Mouse (Mus musculus) embryo, embryonic 11.5 days (tissue): Measurements from ENCODE around the gene Vps33a.

Experiments
- DNase-seq: peaks from one replicate; pipeline ENCODE4 v3.0.0-alpha.2; 2012; ENCODE audit warnings: low read depth, low spot score

The Vps33a gene

DNA sequence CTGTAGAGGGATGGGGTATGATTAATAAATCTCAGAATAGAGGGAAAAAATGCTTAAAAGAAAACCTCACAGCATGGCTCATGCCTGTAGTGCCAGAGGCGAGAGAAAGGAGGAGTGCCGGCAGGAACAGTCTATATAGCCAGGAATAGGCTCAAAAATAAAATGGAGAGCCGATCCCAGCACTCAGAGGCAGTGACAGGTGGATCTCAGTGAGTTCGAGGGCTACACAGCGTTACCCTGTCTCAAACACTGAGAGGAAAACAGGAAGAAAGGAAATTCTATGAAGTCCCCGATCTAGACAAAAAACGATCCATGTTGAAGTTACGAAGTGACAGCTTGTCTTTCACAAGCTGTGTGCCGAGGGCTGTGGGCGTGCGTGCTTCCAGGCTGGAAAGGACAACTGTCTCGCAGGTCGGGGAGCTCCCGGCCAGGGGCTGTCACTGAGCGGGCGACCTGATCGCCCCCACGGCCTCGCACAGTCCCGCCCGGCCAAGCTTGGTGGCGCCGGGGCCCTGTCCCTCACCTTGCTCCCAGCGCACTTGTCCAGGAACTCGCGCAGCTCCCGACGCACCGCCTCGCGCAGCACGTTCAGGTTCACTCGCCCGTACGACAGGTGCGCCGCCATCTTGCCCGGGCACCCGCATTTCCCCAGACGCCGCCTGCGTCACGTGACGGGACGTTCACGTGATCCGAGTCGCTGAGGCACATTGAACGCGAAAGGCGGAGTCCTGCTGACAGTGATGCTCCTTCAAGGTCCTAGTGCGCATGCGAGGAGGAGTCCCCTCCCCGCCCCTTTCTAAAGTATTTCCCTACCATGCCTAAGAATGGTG, at the start of gene Vps33a:
TSS of gene Vps33a (minus strand) at position 682 of the 830 bp plus-strand sequence.
- peak; percentile 100 for DNase-seq

DNA sequence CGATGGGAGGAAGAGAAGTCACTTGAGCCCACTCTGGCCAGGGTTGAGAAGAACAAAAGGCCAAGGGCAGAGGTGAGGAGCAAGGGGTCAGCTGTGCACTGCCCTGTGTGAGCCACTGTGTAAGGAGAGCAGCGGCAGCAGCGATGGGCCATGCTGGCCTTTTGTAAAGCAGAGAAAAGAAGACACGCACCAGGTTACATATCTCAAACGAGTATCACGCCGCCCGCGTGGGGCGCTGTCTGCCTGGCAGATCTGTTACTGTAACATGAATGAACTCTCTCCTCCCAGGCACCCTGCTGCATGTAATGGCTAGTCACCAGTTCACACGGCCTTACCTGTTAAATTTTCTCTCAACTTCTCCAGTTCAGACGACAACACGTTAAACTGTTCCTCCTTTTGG, 49.6 kb upstream of the Vps33a start:
- DNase-seq, result no peak

DNA sequence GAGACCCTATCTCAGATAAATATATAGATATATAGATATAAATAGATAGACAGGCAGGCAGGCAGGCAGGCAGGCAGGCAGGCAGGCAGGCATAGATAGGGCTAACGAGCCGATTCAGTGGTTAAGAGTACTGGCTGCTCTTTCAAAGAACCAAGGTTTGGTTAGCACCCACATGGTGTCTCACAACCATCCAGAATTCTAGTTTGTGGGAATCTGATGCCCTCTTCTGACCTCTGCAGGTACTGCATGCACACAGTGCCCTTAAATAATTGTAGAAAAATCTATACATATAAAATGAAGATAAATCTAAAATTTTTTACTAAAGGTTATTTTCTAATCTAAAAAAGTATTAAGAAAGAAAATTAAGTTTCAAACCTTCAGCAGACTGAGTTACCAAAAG, 45.7 kb upstream of the Vps33a start:
- DNase-seq, result peak; percentile 13

DNA sequence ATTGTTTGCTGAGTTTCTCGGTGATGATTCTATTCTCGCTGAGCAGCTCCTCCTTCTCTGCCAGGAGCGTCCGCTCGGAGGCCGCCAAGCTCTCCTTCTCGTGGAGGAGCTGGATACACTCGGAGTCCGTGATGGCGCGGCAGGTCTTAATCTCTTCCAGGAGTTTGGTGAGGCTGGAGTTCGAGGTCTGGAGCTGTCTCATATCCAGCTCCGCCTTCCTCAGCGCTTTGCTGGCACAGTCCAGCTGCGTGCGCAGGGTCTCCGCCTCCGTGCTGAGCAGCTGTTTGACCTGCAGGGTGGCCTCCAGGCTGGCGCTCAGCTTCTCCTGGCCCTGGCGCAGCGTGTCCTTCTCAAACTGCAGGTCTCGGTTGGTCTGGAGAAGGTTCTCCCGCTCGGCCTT, 41.4 kb upstream of the Vps33a start:
- DNase-seq, result no peak

DNA sequence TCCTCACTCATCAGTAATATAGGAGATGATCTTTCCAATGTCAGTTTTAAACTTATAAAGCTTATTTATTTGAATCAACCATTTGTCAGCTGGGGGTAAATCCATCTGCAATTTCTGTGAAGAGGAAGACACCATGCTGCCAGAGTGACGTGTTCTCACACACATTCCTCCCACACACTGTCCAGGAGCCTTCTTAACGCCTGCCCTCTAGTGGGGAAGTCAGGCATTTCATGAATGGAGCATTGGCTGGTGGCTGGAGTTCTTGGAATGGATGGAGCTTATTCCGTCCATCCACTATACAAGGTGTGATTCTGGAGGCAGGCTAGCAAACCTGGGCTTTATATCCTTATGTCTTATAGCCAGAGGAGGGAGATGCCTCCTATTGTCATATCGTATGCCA, 37.0 kb upstream of the Vps33a start:
- peak; percentile 56 for DNase-seq

DNA sequence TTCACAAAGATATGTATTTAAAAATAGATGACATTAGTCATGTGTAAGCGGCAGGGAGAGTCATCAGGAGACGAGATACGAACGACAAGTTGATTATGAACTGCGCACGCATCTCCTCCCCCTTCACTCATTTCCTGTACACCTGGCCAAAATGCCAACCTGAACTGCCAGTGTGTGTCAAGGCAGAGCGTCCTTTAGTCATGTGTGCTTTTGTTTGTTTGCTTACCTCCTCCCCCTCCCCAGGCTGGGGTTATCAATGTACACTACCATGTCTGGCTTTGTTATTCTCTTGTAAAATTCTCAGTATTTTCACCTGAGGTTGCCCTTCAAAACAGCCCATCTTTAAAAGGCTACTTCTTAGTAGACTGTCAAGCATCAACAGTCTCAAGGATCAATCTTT, 36.6 kb upstream of the Vps33a start:
- no peak for DNase-seq

DNA sequence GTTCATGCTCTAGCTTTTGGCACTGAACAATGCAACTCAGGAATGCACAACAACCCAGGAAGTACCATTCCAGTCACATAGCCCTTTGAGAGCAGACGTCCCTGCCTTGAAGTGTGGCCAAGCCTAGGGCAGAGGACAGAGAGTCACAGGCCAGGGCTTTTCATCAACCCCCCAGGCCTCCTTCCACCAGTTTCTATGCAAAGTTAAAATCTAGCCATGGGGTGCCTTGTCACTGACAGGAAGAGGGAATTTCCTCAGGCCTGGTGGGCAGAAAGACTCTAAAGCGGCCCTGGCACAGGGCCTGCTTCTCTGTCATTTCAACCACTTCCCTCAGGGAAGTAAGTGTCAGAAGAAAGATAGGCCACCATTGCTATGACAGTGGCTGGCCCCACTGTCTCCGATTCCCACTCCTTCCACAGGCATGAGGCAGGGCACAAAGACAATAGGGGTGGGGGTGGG, 34.4 kb upstream of the Vps33a start:
- DNase-seq, result no peak

DNA sequence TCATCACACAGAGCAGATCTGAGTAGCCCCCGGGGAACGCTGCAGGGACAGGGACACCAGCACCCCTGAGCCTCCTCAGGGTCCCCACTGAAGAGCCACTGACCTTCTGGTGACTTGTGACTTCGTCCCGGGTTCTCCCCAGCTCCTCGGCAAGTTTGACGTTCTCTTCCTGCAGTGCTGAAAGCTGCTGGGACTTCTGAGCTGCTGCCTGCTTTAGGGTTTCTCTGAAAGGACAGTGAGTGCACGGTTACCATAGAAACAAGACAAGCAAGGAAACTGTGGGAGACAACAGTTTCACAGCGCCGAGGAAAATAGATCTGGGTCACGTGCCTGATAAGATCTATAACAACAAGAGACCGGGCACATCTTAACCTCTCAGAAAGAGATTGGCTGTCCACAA, 30.7 kb upstream of the Vps33a start:
- DNase-seq, result no peak

DNA sequence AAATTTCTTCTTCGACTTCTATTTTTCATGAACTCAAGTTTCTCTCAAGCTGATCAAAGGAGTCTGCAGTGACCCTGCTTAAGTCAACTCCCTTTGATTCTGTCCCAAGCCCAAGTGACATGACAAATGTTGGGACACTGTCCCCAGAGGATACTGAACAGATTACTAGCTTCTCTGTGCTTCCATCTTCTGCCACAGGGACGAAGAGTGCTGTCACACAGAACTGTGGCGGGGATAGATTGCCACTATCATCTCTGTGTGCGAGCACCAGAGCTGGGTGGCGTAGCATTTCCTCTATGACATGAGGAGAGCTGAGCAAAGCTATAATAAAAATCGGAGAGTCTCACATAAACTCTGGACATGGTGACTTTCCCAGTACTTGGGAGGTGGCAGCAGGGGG, 29.3 kb upstream of the Vps33a start:
- no peak for DNase-seq

DNA sequence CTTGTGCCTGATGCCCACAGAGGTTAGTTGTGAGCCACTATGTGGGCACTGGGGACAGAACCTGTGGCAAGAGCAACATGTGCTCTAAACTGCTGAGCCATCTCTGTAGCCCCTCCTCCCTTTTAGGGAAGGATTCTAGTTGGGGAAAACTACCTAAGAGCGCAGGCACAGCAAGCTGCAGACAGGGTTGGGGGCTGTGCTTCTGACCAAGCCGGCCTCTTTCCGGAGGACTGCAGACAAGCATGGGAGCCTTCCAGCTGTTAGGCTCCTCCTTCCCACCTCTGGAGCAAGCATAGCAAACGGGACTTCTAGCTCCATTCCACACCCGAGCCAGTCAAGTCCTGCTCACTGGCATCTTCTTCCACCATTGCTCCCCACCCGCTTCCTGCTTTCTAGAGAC, 26.5 kb upstream of the Vps33a start:
- DNase-seq, result no peak

DNA sequence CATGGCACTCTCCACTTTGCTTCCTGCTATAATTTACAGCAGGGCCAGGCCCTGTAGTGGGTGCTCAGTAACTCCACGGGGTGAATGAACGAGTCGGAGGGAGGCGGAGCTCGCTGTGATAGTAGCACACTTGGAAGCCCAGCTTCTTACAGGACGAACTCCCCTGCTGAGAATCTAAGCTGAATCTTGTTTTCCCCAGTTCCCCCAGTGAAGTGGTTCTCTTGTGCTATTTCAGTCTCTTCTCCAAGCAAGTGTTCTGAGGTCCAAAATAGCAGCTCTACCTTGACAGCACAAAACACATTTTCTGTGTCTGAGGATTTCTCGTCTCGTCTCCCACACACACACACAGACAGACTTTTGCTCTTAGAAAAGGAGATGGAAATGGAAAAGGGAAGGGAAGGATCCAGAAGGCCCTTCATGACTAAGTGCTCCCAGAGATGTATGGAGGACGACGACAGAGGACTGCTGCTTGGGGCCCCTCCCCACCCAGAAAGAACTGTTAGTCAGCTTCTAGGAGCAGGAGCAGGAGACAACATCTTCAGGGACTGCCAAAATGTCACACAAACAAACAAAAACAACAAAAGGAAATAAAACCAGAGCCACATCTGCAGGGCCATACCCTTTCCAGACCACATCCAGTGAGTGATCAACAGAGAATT, 20.9 kb upstream of the Vps33a start:
- no peak for DNase-seq

DNA sequence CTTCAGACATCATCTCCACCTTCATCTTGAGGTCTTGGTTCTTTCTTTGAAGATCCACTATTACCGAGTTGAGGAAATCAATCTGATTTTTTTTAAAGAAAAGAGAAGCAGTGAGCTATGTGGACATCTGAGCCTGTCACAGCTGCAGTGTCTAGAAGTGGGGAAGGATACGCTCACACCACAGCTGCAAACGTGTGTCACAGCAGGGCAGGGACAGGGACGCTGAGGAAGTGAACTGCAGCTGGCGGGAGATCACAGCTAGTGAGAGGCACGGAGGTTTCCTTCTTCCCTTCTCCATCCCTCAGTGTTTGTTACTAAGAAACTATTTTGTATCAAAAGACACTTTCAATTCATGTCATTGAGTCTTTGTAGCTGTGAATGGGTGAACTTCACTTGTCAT, 7.2 kb upstream of the Vps33a start:
- no peak for DNase-seq

DNA sequence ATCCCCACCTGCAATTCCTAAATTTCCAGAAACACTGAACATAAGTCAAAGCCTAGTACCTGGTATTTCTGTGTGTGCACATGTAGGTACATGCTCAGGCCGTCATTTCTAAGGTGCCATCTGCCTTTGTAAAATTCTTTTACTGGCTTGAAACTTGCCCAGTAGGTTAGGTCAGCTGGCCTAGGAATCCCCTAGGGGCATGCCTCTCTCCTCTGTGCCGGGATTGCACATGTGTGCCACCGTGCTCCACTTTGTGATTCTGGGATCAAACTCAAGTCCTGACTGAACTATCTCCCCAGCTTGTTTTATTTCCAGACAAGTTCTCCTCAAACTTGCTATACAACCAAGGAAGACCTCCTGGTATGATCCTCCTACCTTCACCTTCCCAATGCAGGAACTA, 3.9 kb upstream of the Vps33a start:
- DNase-seq, result no peak

DNA sequence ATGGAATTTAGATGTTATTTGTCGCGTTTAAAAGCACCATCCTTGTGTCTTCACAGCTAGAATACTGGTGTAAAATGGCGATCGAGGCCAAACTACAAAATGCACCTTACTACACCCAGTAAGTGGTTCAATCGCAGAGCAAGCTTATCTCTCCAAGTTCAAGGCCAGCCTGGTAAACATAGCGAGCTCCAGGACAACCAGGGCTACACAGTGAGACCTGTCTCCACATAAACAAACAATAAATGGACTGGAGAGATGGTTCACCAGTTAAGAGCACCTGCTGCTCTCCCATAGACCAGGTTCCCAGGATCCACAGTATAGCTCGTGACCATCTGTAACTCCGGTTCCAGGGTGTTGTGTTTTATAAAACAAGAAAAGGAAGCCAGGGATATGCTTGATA, 524 bp upstream of the Vps33a start:
- DNase-seq, result no peak

DNA sequence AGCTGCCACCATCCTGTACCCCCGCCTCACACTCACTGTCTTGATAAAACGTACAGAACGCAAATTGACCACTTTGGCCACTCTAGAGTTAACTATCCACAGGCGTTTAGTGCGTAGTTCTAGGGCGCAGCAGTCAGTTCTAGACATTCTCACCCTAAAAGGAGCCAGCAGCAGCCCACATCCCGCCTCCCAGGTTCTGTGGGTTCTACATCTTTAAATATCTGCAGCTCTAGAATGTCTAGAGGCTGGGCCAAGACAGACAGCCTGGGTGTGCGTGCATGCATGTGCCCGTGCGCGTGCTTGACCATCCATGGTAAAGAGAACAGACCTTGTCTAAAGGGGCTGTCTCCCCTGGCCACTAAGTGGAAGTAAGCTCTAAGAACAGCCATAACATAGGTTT, 11.7 kb downstream of the Vps33a start:
- DNase-seq, result no peak

DNA sequence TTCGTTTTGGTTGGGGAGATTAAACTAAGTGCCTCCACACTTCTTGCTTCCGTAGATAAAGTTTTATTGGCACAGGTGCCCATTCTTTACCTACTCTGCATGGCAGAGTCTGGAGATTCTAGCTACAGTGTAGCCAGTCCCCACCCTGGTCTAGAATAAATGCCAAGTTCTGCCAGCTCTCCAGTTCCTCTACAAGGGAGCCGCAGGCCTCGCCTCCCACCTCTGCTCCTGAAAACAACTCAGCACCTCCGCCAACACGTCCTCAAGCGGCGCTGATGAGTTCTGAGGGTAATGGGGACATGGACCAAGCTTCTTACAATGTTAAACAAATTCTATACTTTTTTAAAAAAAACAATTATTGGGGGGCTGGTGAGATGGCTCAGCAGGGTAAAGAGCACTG, 13.2 kb downstream of the Vps33a start:
- DNase-seq, result no peak

DNA sequence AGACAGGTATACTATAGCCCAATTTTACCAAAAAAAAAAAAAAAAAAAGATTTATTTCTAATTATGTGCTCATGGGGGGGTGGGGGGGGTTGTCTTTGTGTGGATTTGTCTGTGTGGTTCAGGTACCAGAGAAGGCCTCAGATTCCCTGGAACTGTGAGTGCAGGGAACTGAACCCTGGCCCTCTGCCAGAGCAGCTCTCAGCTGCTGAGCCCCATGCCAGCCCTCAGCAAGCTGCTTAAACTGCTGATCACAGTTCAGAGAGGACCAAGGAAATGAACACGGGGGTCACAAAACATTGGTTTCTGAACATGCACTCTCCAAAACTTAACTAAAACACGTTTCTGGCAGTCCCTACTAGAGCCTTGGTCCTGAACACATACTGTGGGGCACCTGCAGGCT, 16.4 kb downstream of the Vps33a start:
- no peak for DNase-seq

DNA sequence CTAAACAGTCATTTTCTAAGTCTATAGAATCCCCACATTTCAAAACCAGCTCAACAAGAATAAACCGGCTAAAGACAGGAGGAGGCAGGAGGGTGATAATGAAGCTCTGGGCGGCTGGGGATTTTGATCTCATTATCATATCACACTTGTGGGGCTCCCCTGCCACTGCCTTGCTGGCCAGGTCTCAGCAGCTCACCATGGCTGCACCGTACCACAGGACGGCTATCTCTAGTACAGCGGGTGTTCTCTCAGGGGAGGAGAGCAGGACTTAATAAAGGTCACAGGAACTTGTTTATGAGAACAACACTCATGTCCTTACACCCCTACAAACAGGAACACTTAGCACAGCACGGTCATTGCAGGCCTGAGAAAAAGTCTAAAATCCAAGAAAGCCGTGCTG, 17.1 kb downstream of the Vps33a start:
- no peak for DNase-seq

DNA sequence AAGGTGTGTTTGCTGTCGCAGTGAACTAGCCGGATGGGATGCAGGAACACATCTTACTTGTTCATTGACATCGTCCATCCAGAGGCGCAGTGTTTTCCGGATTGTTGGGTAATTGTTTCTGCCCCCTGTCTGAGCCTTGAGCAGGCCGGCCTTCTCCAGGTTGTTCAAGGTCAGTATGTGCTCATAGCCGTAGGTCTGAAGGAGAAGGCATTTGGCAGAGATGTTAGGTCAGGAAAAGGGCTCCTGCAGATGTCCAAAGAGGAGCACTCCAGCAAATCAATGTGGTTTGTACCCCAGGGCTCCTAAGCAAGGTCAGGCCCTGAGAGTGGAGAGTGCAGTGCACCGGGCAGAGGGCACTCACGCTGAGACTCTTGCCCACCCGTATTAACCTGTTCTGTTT, 39.0 kb downstream of the Vps33a start:
- DNase-seq, result no peak

DNA sequence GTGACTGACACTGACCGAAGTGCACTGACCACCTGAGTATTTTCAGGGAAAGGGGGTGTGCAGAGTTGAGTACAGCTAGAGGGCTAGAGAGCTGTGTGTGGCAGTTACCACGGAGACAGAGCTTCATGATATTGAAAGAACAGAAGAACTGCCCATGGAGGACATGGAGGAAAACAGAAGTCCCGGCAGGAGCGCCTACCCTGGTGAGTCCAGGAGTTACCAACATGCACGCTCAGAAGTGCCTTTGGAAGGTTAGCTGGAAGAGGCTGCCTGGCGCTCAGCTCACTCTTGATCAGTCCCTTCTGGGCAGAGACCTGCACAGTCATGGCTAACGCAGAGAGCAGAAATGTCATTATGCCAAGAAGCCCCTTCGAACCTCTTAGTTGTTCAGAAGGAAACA, 42.8 kb downstream of the Vps33a start:
- no peak for DNase-seq

DNA sequence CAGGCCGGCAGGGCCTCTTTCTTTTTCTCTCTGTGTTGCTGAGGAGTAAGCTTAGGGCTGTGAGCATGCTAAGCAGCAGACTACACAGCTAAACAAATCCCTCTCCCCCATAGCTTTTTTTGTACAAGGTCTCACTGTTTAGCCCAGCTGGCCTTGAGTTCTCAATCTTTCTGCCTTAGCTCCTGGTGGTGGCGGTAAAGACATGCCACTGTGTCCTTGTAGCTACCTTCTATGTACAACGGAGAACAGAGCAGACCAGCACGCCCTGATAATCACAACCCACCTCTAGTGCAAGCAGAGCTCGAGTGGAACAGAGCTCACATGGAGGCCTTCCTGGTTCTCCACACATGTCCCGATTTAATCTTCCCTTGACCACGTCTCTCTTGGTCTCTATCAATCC, 44.2 kb downstream of the Vps33a start:
- DNase-seq, result no peak

DNA sequence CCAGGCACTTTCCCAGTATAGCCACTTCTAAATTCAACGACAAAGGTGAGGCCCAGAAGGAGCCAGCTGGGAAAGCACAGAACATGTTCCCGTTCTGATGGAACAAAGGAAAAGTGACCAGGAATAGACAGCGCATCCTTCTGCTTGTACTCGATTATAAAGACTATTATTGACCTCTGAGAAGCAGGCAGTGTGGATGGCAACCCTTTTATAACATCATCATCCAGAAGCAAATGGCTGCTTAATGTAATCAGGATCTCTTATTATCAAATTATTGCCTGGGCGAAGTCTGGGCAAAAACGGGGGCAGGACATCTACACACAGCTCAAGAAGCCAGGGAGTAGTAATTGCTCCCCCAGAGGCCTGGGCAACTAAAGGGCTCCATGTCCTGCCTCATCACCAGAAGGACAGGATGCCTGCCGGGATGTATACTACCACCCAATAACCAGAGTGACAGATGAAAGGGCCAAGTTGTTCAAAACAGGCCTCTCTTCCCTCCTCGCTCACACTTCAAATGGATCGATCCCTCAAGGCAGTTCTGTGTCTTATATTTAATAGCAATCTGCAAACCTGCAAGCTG, 46.8 kb downstream of the Vps33a start:
- no peak for DNase-seq

DNA sequence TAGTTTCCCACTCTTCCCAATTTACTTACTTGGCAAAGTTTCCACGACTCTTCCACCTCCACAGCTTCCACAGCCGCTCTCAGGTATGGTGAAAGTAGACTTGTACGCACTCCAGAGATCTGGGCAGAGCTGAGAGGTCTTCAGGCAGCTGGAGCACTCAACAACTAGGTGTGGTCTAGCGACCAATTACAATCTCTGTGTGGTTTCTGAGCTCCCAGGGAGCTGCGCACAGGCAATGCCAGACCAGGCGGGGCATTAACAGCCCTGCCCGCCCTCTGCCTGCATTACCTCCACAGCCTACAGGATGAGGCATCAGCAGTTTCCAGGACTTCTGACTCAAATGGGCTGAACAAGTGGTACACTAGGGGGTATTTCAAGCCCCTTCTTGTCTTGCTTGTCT, 47.6 kb downstream of the Vps33a start, which contains the start of gene Gm49027:
TSS of gene Gm49027 (minus strand) at position 208 of the 400 bp plus-strand sequence.
- no peak for DNase-seq
